Mouse (Mus musculus): Measurements from ENCODE around the gene Bicdl1. TPM values are rescaled to one million over a fixed set of nuclear protein-coding genes. Genes with fewer than 3 reads are reported as not detected.
A peak's percentile ranks its signal among the peaks of the same experiment; 100 is the strongest.

Bicdl1 gene
- polyA plus RNA-seq, 1 experiment, result 143 TPM

- Histone ChIP-seq H3K27ac (ENCODE audit: control insufficient read depth, insufficient read depth, low read length) (no peak overlapping the region), H3K27me3 (ENCODE audit: control insufficient read depth, insufficient read depth, low read length) (no peaks in the 10 kb centered on the region), H3K4me1 (replicated peaks; ENCODE audit: control insufficient read depth, insufficient read depth, low read length) (peaks cover 36% of the 10 kb centered on the region), H3K4me3 (ENCODE audit: control insufficient read depth, insufficient read depth, low read length) (no peak overlapping the region), H3K36me3 (ENCODE audit: control insufficient read depth, insufficient read depth, low read length) (no peaks in the 10 kb centered on the region)
- no peak for DNase-seq
- 82% methylated on average over 4 of the region's 4 CpGs for WGBS
- TF ChIP-seq POLR2A (IDR thresholded peaks at IDR 0.05; ENCODE audit: control insufficient read depth, extremely low read depth, insufficient read depth, low read length, poor library complexity), result no peak
- TF ChIP-seq CTCF (IDR thresholded peaks at IDR 0.05; ENCODE audit: borderline replicate concordance, control insufficient read depth, extremely low read depth, insufficient read depth, low read length, poor library complexity), result no peak
These were observed 98.4 kb downstream of the Bicdl1 start for GRCm38 (mm10) chr5:115633060-115633459.

- 1% methylated on average over 30 of the region's 30 CpGs for WGBS
- H3K4me1 ChIP-seq (replicated peaks; ENCODE audit: control insufficient read depth, insufficient read depth, low read length), result peaks cover 36% of the 10 kb centered on the region
- no peaks in the 10 kb centered on the region for H3K27me3 ChIP-seq (ENCODE audit: control insufficient read depth, insufficient read depth, low read length)
- H3K27ac ChIP-seq (ENCODE audit: control insufficient read depth, insufficient read depth, low read length), result no peak overlapping the region
- H3K4me3 ChIP-seq (ENCODE audit: control insufficient read depth, insufficient read depth, low read length), result peak overlapping the region; percentile 53
- TF ChIP-seq CTCF (IDR thresholded peaks at IDR 0.05; ENCODE audit: borderline replicate concordance, control insufficient read depth, extremely low read depth, insufficient read depth, low read length, poor library complexity), result no peak
- no peak for TF ChIP-seq POLR2A (IDR thresholded peaks at IDR 0.05; ENCODE audit: control insufficient read depth, extremely low read depth, insufficient read depth, low read length, poor library complexity)
- H3K36me3 ChIP-seq (ENCODE audit: control insufficient read depth, insufficient read depth, low read length), result no peaks in the 10 kb centered on the region
- DNase-seq, result peak; percentile 40
These were observed 99.1 kb downstream of the Bicdl1 start for GRCm38 (mm10) chr5:115632358-115632714.

GRCm38 (mm10) chr5:115631505-115632357 is 99.7 kb downstream of the Bicdl1 start, which contains the start of gene Rab35:
Gene Rab35 (plus strand): TSS chr5:115631908.
- Histone ChIP-seq H3K4me1 (replicated peaks; ENCODE audit: control insufficient read depth, insufficient read depth, low read length) (peaks cover 36% of the 10 kb centered on the region), H3K4me3 (ENCODE audit: control insufficient read depth, insufficient read depth, low read length) (peak within 1 kb of the TSS; percentile 79)

GRCm38 (mm10) chr5:115630291-115630690 is 101.1 kb downstream of the Bicdl1 start:
- Histone ChIP-seq H3K27ac (ENCODE audit: control insufficient read depth, insufficient read depth, low read length) (no peak overlapping the region), H3K36me3 (ENCODE audit: control insufficient read depth, insufficient read depth, low read length) (no peaks in the 10 kb centered on the region), H3K27me3 (ENCODE audit: control insufficient read depth, insufficient read depth, low read length) (no peaks in the 10 kb centered on the region), H3K4me3 (ENCODE audit: control insufficient read depth, insufficient read depth, low read length) (no peak overlapping the region), H3K4me1 (replicated peaks; ENCODE audit: control insufficient read depth, insufficient read depth, low read length) (peaks cover 30% of the 10 kb centered on the region)
- TF ChIP-seq POLR2A (IDR thresholded peaks at IDR 0.05; ENCODE audit: control insufficient read depth, extremely low read depth, insufficient read depth, low read length, poor library complexity) (no peak), CTCF (IDR thresholded peaks at IDR 0.05; ENCODE audit: borderline replicate concordance, control insufficient read depth, extremely low read depth, insufficient read depth, low read length, poor library complexity) (no peak)
- 92% methylated on average over 5 of the region's 5 CpGs for WGBS
- DNase-seq, result no peak

More at GRCm38 (mm10) chr5:115631505-115632357, 99.7 kb downstream of the Bicdl1 start, which contains the start of gene Rab35:
- peak; percentile 96 for DNase-seq
- 2% methylated on average over 98 of the region's 125 CpGs for whole genome bisulfite sequencing
- H3K27me3 ChIP-seq (ENCODE audit: control insufficient read depth, insufficient read depth, low read length), result no peaks in the 10 kb centered on the region
- no peaks in the 10 kb centered on the region for H3K36me3 ChIP-seq (ENCODE audit: control insufficient read depth, insufficient read depth, low read length)
- peak; percentile 98 for TF ChIP-seq POLR2A (IDR thresholded peaks at IDR 0.05; ENCODE audit: control insufficient read depth, extremely low read depth, insufficient read depth, low read length, poor library complexity)
- peak; percentile 68; the same call in 1 of the 2 replicates for TF ChIP-seq CTCF (IDR thresholded peaks at IDR 0.05; ENCODE audit: borderline replicate concordance, control insufficient read depth, extremely low read depth, insufficient read depth, low read length, poor library complexity)
- H3K27ac ChIP-seq (ENCODE audit: control insufficient read depth, insufficient read depth, low read length), result peak within 1 kb of the TSS; percentile 34; the same call in 1 of the 2 replicates

GRCm38 (mm10) chr5:115629672-115630071 is 101.7 kb downstream of the Bicdl1 start:
- Histone ChIP-seq H3K4me1 (replicated peaks; ENCODE audit: control insufficient read depth, insufficient read depth, low read length) (peaks cover 23% of the 10 kb centered on the region), H3K4me3 (ENCODE audit: control insufficient read depth, insufficient read depth, low read length) (no peak overlapping the region), H3K27me3 (ENCODE audit: control insufficient read depth, insufficient read depth, low read length) (no peaks in the 10 kb centered on the region), H3K27ac (ENCODE audit: control insufficient read depth, insufficient read depth, low read length) (no peak overlapping the region), H3K36me3 (ENCODE audit: control insufficient read depth, insufficient read depth, low read length) (no peaks in the 10 kb centered on the region)
- no peak for DNase-seq
- 94% methylated on average over 4 of the region's 4 CpGs for WGBS
- TF ChIP-seq CTCF (IDR thresholded peaks at IDR 0.05; ENCODE audit: borderline replicate concordance, control insufficient read depth, extremely low read depth, insufficient read depth, low read length, poor library complexity), result no peak
- no peak for TF ChIP-seq POLR2A (IDR thresholded peaks at IDR 0.05; ENCODE audit: control insufficient read depth, extremely low read depth, insufficient read depth, low read length, poor library complexity)

- Histone ChIP-seq H3K27me3 (ENCODE audit: control insufficient read depth, insufficient read depth, low read length) (no peaks in the 10 kb centered on the region), H3K4me3 (ENCODE audit: control insufficient read depth, insufficient read depth, low read length) (no peak overlapping the region), H3K27ac (ENCODE audit: control insufficient read depth, insufficient read depth, low read length) (no peak overlapping the region), H3K36me3 (ENCODE audit: control insufficient read depth, insufficient read depth, low read length) (no peaks in the 10 kb centered on the region), H3K4me1 (replicated peaks; ENCODE audit: control insufficient read depth, insufficient read depth, low read length) (peaks cover 9% of the 10 kb centered on the region)
- WGBS, result 19% methylated on average over 8 of the region's 8 CpGs
- no peak for TF ChIP-seq CTCF (IDR thresholded peaks at IDR 0.05; ENCODE audit: borderline replicate concordance, control insufficient read depth, extremely low read depth, insufficient read depth, low read length, poor library complexity)
- TF ChIP-seq POLR2A (IDR thresholded peaks at IDR 0.05; ENCODE audit: control insufficient read depth, extremely low read depth, insufficient read depth, low read length, poor library complexity), result no peak
- no peak for DNase-seq
These were observed 103.3 kb downstream of the Bicdl1 start for GRCm38 (mm10) chr5:115628083-115628482.

Data from thymus, adult 2 months (tissue).